Mouse (Mus musculus): Measurements from ENCODE around the gene Fam83d.

- no peak for TF ChIP-seq POLR2A (IDR thresholded peaks at IDR 0.05; ENCODE audit: control insufficient read depth, low read depth, low read length)
- no peak for TF ChIP-seq CTCF (IDR thresholded peaks at IDR 0.05; ENCODE audit: control insufficient read depth, insufficient read depth, insufficient replicate concordance, low read depth, low read length)
Observed at GRCm38 (mm10) chr2:158817708-158818107, 49.8 kb downstream of the Fam83d start.
